Mouse (Mus musculus) testis, adult 2 months (tissue): ENCODE results near the gene H2-Ab1. TPM values are rescaled to one million over a fixed set of nuclear protein-coding genes. Genes with fewer than 3 reads are reported as not detected.

Source experiments
- H3K27ac ChIP-seq: fragments of 200-500 bp; 2 replicates; pipeline ENCODE4 v1.5.1; 2012; ENCODE audit warnings: low read depth, low read length; ENCODE audit not compliant: control insufficient read depth, insufficient read depth
- H3K27me3 ChIP-seq: fragments of 200-500 bp; 2 replicates; pipeline ENCODE4 v1.6.1; 2012; ENCODE audit warnings: mild to moderate bottlenecking, low read length, moderate library complexity; ENCODE audit not compliant: control insufficient read depth, insufficient read depth
- H3K36me3 ChIP-seq: fragments of 200-500 bp; 2 replicates; pipeline ENCODE4 v1.6.1; 2012; ENCODE audit warnings: mild to moderate bottlenecking, low read length; ENCODE audit not compliant: control insufficient read depth, insufficient read depth
- H3K4me1 ChIP-seq: fragments of 200-500 bp; 2 replicates; pipeline ENCODE4 v1.6.1; 2012; ENCODE audit warnings: low read length; ENCODE audit not compliant: control insufficient read depth, insufficient read depth
- H3K4me3 ChIP-seq: fragments of 200-500 bp; 2 replicates; pipeline ENCODE4 v1.5.1; 2012; ENCODE audit warnings: low read depth, mild to moderate bottlenecking, low read length, moderate library complexity, mixed read lengths; ENCODE audit not compliant: control insufficient read depth
- CTCF ChIP-seq: fragments of 200-500 bp; IDR thresholded peaks from 2 replicates; pipeline ENCODE4 v1.5.1; 2012; ENCODE audit warnings: low read depth, mild to moderate bottlenecking, inconsistent platforms, low read length, moderate library complexity; ENCODE audit not compliant: control insufficient read depth, insufficient read depth, insufficient replicate concordance
- POLR2A ChIP-seq: fragments of 200-500 bp; IDR thresholded peaks from 2 replicates; pipeline ENCODE4 v1.6.1; 2012; ENCODE audit warnings: low read depth, mild to moderate bottlenecking, inconsistent platforms, low read length, moderate library complexity; ENCODE audit not compliant: control insufficient read depth
- polyA plus RNA-seq: library from polyadenylated mRNA; depleted of rRNA; stranded (reverse); fragments of >200 nt; gene quantifications from 2 replicates; pipeline ENCODE4 v1.2.3, GENCODE M21; 2012

H2-Ab1 gene
- polyA plus RNA-seq, 1 experiment = 31.1 TPM

GRCm38 (mm10) chr17:34268748-34269147 lies 11.3 kb downstream of the H2-Ab1 start:
- Histone ChIP-seq H3K27me3 (no peaks in the 10 kb centered on the region), H3K4me3 (no peak overlapping the region), H3K36me3 (no peaks in the 10 kb centered on the region), H3K4me1 (peaks cover 11% of the 10 kb centered on the region), H3K27ac (no peak overlapping the region)
- TF ChIP-seq POLR2A (no peak), CTCF (no peak)

DNA sequence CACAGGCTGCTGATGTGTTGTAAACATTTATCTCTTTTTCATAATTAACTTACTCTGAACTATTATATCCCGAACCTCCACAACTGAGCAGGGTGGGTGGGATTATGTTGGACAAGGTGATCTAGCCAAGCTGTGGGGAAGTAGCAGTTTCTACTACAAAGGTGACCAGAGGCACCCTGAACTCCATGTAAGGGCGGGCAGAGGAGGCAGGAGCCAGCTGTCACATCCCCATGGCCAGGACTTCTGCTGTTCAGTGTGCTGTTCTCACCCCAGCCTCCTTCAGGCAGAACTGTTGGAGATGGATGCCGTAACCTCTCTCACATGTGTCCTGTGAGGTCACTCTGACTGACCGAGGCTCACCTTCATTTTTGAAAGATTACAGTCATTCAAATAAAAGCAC lies 12.3 kb downstream of the H2-Ab1 start:
- H3K4me1 ChIP-seq = peaks cover 6% of the 10 kb centered on the region
- H3K4me3 ChIP-seq = no peak overlapping the region
- no peaks in the 10 kb centered on the region for H3K36me3 ChIP-seq
- H3K27me3 ChIP-seq = no peaks in the 10 kb centered on the region
- TF ChIP-seq CTCF (no peak), POLR2A (no peak)
- no peak overlapping the region for H3K27ac ChIP-seq

- Histone ChIP-seq H3K27ac (no peak overlapping the region), H3K36me3 (no peaks in the 10 kb centered on the region), H3K4me3 (no peak overlapping the region), H3K4me1 (peaks cover 2% of the 10 kb centered on the region), H3K27me3 (no peaks in the 10 kb centered on the region)
- TF ChIP-seq CTCF (no peak), POLR2A (no peak)
Observed at GRCm38 (mm10) chr17:34270230-34270629, 12.7 kb downstream of the H2-Ab1 start.

GRCm38 (mm10) chr17:34270940-34271339 lies 13.5 kb downstream of the H2-Ab1 start:
- Histone ChIP-seq H3K27me3 (no peaks in the 10 kb centered on the region), H3K4me1 (no peaks in the 10 kb centered on the region), H3K4me3 (no peak overlapping the region), H3K36me3 (no peaks in the 10 kb centered on the region), H3K27ac (no peak overlapping the region)
- TF ChIP-seq POLR2A (no peak), CTCF (no peak)

GRCm38 (mm10) chr17:34272102-34272501 lies 14.6 kb downstream of the H2-Ab1 start:
- Histone ChIP-seq H3K4me1 (no peaks in the 10 kb centered on the region), H3K27me3 (no peaks in the 10 kb centered on the region), H3K36me3 (no peaks in the 10 kb centered on the region), H3K27ac (no peak overlapping the region), H3K4me3 (no peak overlapping the region)
- TF ChIP-seq POLR2A (no peak), CTCF (no peak)

GRCm38 (mm10) chr17:34280499-34281038 lies 23.1 kb downstream of the H2-Ab1 start:
- Histone ChIP-seq H3K36me3 (no peaks in the 10 kb centered on the region), H3K4me1 (no peaks in the 10 kb centered on the region), H3K27me3 (no peaks in the 10 kb centered on the region), H3K27ac (no peak overlapping the region), H3K4me3 (no peak overlapping the region)
- TF ChIP-seq POLR2A (no peak), CTCF (no peak)

GRCm38 (mm10) chr17:34281836-34282235 lies 24.3 kb downstream of the H2-Ab1 start:
- H3K27me3 ChIP-seq = no peaks in the 10 kb centered on the region
- no peaks in the 10 kb centered on the region for H3K36me3 ChIP-seq
- no peak overlapping the region for H3K4me3 ChIP-seq
- no peak overlapping the region for H3K27ac ChIP-seq
- TF ChIP-seq POLR2A (no peak), CTCF (no peak)
- H3K4me1 ChIP-seq = no peaks in the 10 kb centered on the region

GRCm38 (mm10) chr17:34285371-34285770 lies 27.9 kb downstream of the H2-Ab1 start:
- no peaks in the 10 kb centered on the region for H3K36me3 ChIP-seq
- H3K27me3 ChIP-seq = no peaks in the 10 kb centered on the region
- H3K4me1 ChIP-seq = peaks cover 2% of the 10 kb centered on the region
- no peak overlapping the region for H3K27ac ChIP-seq
- TF ChIP-seq CTCF = no peak
- TF ChIP-seq POLR2A = no peak
- no peak overlapping the region for H3K4me3 ChIP-seq

- no peaks in the 10 kb centered on the region for H3K27me3 ChIP-seq
- no peak overlapping the region for H3K27ac ChIP-seq
- TF ChIP-seq CTCF (peak; percentile 67; the same call in 1 of the 2 replicates), POLR2A (no peak)
- no peak overlapping the region for H3K4me3 ChIP-seq
- H3K4me1 ChIP-seq = peaks cover 2% of the 10 kb centered on the region
- no peaks in the 10 kb centered on the region for H3K36me3 ChIP-seq
Observed at GRCm38 (mm10) chr17:34285848-34286247, 28.4 kb downstream of the H2-Ab1 start.
